Mouse (Mus musculus) stomach, postnatal 0 days (tissue): Measurements from ENCODE around the gene Gm43738.

ENCODE experiments used
- CTCF ChIP-seq: IDR thresholded peaks from 2 replicates; pipeline ENCODE4 v1.5.1; 2016; ENCODE audit warnings: antibody characterized with exemption, low read depth, mild to moderate bottlenecking, moderate library complexity
- EP300 ChIP-seq: optimal IDR thresholded peaks from 2 replicates; pipeline ENCODE3; 2016; ENCODE audit warnings: antibody characterized with exemption

- TF ChIP-seq CTCF (no peak), EP300 (no peak)
Measured at GRCm38 (mm10) chr3:89094021-89094420, 6.9 kb downstream of the Gm43738 start.
